Mouse (Mus musculus) layer of hippocampus, postnatal 25 days (tissue): ENCODE results near the gene Ssxb2. TPM values are rescaled to one million over a fixed set of nuclear protein-coding genes. Genes with fewer than 3 reads are reported as not detected.
"Not testable (repeated sequence)": the region's sequence is repeated elsewhere in the genome, so short reads cannot be mapped to it uniquely, and the experiment has no call there.

Experiments used
- DNase-seq, 2 experiments: peaks; one replicate each; pipeline ENCODE4 v3.0.0; 2022; ENCODE audit warnings: mixed read lengths in 2 of 2, low spot score in 1 of 2; ENCODE audit errors: extremely low spot score in 1 of 2
- total RNA-seq, 2 experiments: library from RNA; stranded (reverse); gene quantifications; 2 replicates each; pipeline ENCODE4 v1.2.3; 2021

Ssxb2 gene
- total RNA-seq = not detected

- DNase-seq = not testable (repeated sequence)
Observed at GRCm38 (mm10) chrX:8461626-8462025, at the start of gene Ssxb2. Gene Ssxb2 (minus strand): TSS chrX:8461726.

GRCm38 (mm10) chrX:8413005-8413404, 48.5 kb downstream of the Ssxb2 start, which contains the start of gene Ssxb1:
Gene Ssxb1 (plus strand): TSS chrX:8413305.
- not testable (repeated sequence) for DNase-seq

Other genes with a start within 250 kb of the Ssxb2 start
- 10 to 100 TPM; 23.2 to 29.7 TPM for gene Ftsj1, start 209.3 kb downstream of the Ssxb2 start, total RNA-seq
- 1 to 10 TPM; 5.3 to 7.9 TPM for gene Slc38a5, start 190.6 kb downstream of the Ssxb2 start, total RNA-seq
- gene Ssxb10, start 134.3 kb downstream of the Ssxb2 start, total RNA-seq = not detected
- gene Ssxb9, start 94.7 kb downstream of the Ssxb2 start, total RNA-seq = not detected
- not detected for gene Ssxb1, start 48.4 kb downstream of the Ssxb2 start, total RNA-seq
- not detected for gene Gm14459, start 63.2 kb upstream of the Ssxb2 start, total RNA-seq
- gene Ssxb6, start 86.5 kb upstream of the Ssxb2 start, total RNA-seq = not detected
- not detected for gene Ssxb3, start 130.1 kb upstream of the Ssxb2 start, total RNA-seq
- gene Ssxb8, start 229.1 kb upstream of the Ssxb2 start, total RNA-seq = not detected